Mouse (Mus musculus): ENCODE measurements at regions not wholly inside any gene's neighbourhood (a gene's known extent, or its start where the extent isn't known, plus 50 kb on each side); places are given as distances from the start of the nearest gene placed in this dataset.

DNA sequence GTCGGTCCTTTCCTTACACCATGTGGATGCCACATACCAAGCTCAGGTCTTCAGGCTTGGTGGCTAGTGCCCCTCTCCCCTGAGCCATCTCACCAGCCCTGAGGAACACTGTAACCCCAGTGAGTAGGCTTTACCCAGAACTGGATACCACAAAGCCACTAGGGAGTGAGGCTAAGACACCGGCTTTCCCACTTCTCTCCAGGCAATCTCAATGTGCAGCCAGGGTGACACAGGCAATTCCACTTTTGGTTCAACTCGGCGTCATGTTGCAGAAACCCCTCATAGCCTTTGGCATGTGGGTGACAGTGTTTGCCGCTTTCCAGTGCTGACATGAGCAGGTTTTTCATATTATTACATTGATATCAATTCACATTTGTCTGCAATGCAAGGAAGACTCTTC, 164.6 kb upstream of the Gcfc2 start:
- TF ChIP-seq POLR2A (IDR thresholded peaks at IDR 0.05; ENCODE audit: control insufficient read depth, low read depth, low read length) (no peak), CTCF (IDR thresholded peaks at IDR 0.05; ENCODE audit: control insufficient read depth, insufficient read depth, insufficient replicate concordance, low read depth, low read length) (no peak)
- H3K4me3 ChIP-seq (ENCODE audit: control insufficient read depth, low read depth, low read length) = no peak overlapping the region
- no peaks in the 10 kb centered on the region for H3K27me3 ChIP-seq (ENCODE audit: control insufficient read depth, insufficient read depth, low read length)
- H3K27ac ChIP-seq (ENCODE audit: control insufficient read depth, insufficient read depth, low read depth, low read length) = no peak overlapping the region
- no peaks in the 10 kb centered on the region for H3K4me1 ChIP-seq (ENCODE audit: control insufficient read depth, insufficient read depth, low read length)
- H3K36me3 ChIP-seq (ENCODE audit: control insufficient read depth, insufficient read depth, low read length) = no peaks in the 10 kb centered on the region

DNA sequence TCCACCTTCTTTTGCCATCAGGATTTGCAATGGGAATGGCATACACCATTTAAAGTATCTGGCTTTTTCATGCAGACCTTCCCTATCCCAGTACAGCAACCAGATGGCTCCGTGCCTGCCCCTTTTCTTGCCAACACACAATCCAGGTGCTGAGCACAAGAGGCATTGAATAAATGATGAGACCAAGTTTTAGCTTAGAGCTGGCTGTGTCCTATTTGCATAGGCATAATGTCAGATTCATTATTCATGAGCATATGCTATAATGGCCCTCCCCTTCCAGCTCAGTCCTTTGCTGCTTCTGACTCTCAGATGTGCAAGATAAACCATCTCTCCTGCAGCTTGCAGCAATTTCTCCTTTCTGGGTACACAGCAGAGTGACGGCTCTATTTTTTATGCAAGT, 163.3 kb upstream of the Gcfc2 start:
- Histone ChIP-seq H3K4me1 (ENCODE audit: control insufficient read depth, insufficient read depth, low read length) (no peaks in the 10 kb centered on the region), H3K4me3 (ENCODE audit: control insufficient read depth, low read depth, low read length) (no peak overlapping the region), H3K27me3 (ENCODE audit: control insufficient read depth, insufficient read depth, low read length) (no peaks in the 10 kb centered on the region), H3K27ac (ENCODE audit: control insufficient read depth, insufficient read depth, low read depth, low read length) (no peak overlapping the region), H3K36me3 (ENCODE audit: control insufficient read depth, insufficient read depth, low read length) (no peaks in the 10 kb centered on the region)
- TF ChIP-seq CTCF (IDR thresholded peaks at IDR 0.05; ENCODE audit: control insufficient read depth, insufficient read depth, insufficient replicate concordance, low read depth, low read length) = no peak
- TF ChIP-seq POLR2A (IDR thresholded peaks at IDR 0.05; ENCODE audit: control insufficient read depth, low read depth, low read length) = no peak

GRCm38 (mm10) chr6:81765831-81766230, 157.6 kb upstream of the Gcfc2 start:
- Histone ChIP-seq H3K36me3 (ENCODE audit: control insufficient read depth, insufficient read depth, low read length) (no peaks in the 10 kb centered on the region), H3K27me3 (ENCODE audit: control insufficient read depth, insufficient read depth, low read length) (no peaks in the 10 kb centered on the region), H3K27ac (ENCODE audit: control insufficient read depth, insufficient read depth, low read depth, low read length) (no peak overlapping the region), H3K4me1 (ENCODE audit: control insufficient read depth, insufficient read depth, low read length) (no peaks in the 10 kb centered on the region), H3K4me3 (ENCODE audit: control insufficient read depth, low read depth, low read length) (no peak overlapping the region)
- no peak for TF ChIP-seq POLR2A (IDR thresholded peaks at IDR 0.05; ENCODE audit: control insufficient read depth, low read depth, low read length)
- TF ChIP-seq CTCF (IDR thresholded peaks at IDR 0.05; ENCODE audit: control insufficient read depth, insufficient read depth, insufficient replicate concordance, low read depth, low read length) = no peak

GRCm38 (mm10) chr6:81766800-81767199, 156.7 kb upstream of the Gcfc2 start:
- no peak overlapping the region for H3K27ac ChIP-seq (ENCODE audit: control insufficient read depth, insufficient read depth, low read depth, low read length)
- no peaks in the 10 kb centered on the region for H3K36me3 ChIP-seq (ENCODE audit: control insufficient read depth, insufficient read depth, low read length)
- no peaks in the 10 kb centered on the region for H3K27me3 ChIP-seq (ENCODE audit: control insufficient read depth, insufficient read depth, low read length)
- no peaks in the 10 kb centered on the region for H3K4me1 ChIP-seq (ENCODE audit: control insufficient read depth, insufficient read depth, low read length)
- TF ChIP-seq CTCF (IDR thresholded peaks at IDR 0.05; ENCODE audit: control insufficient read depth, insufficient read depth, insufficient replicate concordance, low read depth, low read length) (no peak), POLR2A (IDR thresholded peaks at IDR 0.05; ENCODE audit: control insufficient read depth, low read depth, low read length) (no peak)
- no peak overlapping the region for H3K4me3 ChIP-seq (ENCODE audit: control insufficient read depth, low read depth, low read length)

- H3K4me1 ChIP-seq (ENCODE audit: control insufficient read depth, insufficient read depth, low read length) = no peaks in the 10 kb centered on the region
Measured at GRCm38 (mm10) chr6:81768669-81769537, 154.6 kb upstream of the Gcfc2 start.

DNA sequence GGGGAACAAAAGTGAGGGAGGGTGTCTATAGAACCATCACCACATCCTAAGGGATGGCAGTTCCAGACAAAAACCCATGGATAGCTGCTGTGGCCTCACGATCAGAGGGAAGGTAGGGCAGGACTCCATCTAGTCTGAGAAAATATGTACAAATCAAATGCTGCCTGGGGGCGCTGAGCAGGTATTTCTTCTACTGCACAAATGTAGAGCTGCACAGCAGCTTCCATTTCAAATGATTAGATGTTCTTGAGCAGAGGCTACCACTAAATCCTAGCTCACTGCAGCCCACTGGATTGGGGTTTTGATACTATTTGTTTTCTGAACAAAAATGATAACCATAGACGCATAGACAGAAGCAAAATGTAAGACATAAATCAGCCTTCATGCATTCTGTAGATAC, 153.2 kb upstream of the Gcfc2 start:
- Histone ChIP-seq H3K4me3 (ENCODE audit: control insufficient read depth, low read depth, low read length) (no peak overlapping the region), H3K36me3 (ENCODE audit: control insufficient read depth, insufficient read depth, low read length) (no peaks in the 10 kb centered on the region), H3K27ac (ENCODE audit: control insufficient read depth, insufficient read depth, low read depth, low read length) (no peak overlapping the region), H3K4me1 (ENCODE audit: control insufficient read depth, insufficient read depth, low read length) (no peaks in the 10 kb centered on the region), H3K27me3 (ENCODE audit: control insufficient read depth, insufficient read depth, low read length) (no peaks in the 10 kb centered on the region)
- TF ChIP-seq POLR2A (IDR thresholded peaks at IDR 0.05; ENCODE audit: control insufficient read depth, low read depth, low read length) = no peak
- no peak for TF ChIP-seq CTCF (IDR thresholded peaks at IDR 0.05; ENCODE audit: control insufficient read depth, insufficient read depth, insufficient replicate concordance, low read depth, low read length)

More at GRCm38 (mm10) chr6:81768669-81769537, 154.6 kb upstream of the Gcfc2 start:
- Histone ChIP-seq H3K27me3 (ENCODE audit: control insufficient read depth, insufficient read depth, low read length) (no peaks in the 10 kb centered on the region), H3K36me3 (ENCODE audit: control insufficient read depth, insufficient read depth, low read length) (no peaks in the 10 kb centered on the region), H3K4me3 (ENCODE audit: control insufficient read depth, low read depth, low read length) (no peak overlapping the region), H3K27ac (ENCODE audit: control insufficient read depth, insufficient read depth, low read depth, low read length) (no peak overlapping the region)
- TF ChIP-seq CTCF (IDR thresholded peaks at IDR 0.05; ENCODE audit: control insufficient read depth, insufficient read depth, insufficient replicate concordance, low read depth, low read length) (no peak), POLR2A (IDR thresholded peaks at IDR 0.05; ENCODE audit: control insufficient read depth, low read depth, low read length) (no peak)

DNA sequence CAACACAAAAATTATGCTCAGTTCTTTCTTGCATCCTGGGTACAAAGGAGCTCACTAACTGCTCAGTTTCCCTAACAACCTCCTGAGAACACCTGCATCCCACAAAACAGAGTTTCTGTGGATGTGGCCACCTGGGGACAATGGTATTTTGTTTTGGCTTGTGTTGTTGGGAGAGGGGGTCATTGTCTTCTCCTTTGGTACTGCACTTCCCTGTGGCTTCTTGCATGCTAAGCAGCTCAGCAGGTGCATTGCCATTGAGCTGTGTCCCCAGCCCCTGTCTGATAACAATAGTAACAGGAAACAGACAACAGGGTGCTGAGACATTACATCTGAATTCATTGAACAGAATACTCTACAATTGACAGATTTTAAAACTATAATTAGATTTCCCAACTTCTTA, 151.6 kb upstream of the Gcfc2 start:
- Histone ChIP-seq H3K4me1 (ENCODE audit: control insufficient read depth, insufficient read depth, low read length) (no peaks in the 10 kb centered on the region), H3K4me3 (ENCODE audit: control insufficient read depth, low read depth, low read length) (no peak overlapping the region), H3K27me3 (ENCODE audit: control insufficient read depth, insufficient read depth, low read length) (no peaks in the 10 kb centered on the region), H3K36me3 (ENCODE audit: control insufficient read depth, insufficient read depth, low read length) (no peaks in the 10 kb centered on the region), H3K27ac (ENCODE audit: control insufficient read depth, insufficient read depth, low read depth, low read length) (no peak overlapping the region)
- TF ChIP-seq CTCF (IDR thresholded peaks at IDR 0.05; ENCODE audit: control insufficient read depth, insufficient read depth, insufficient replicate concordance, low read depth, low read length) = no peak
- TF ChIP-seq POLR2A (IDR thresholded peaks at IDR 0.05; ENCODE audit: control insufficient read depth, low read depth, low read length) = no peak

Data from testis, adult 2 months (tissue).